Mouse (Mus musculus): ENCODE measurements around the gene Mindy1. TPM values are rescaled to one million over a fixed set of nuclear protein-coding genes. Genes with fewer than 3 reads are reported as not detected.

The Mindy1 gene
- polyA plus RNA-seq, 1 experiment = 60.3 TPM

GRCm38 (mm10) chr3:95250783-95251424, 30.2 kb upstream of the Mindy1 start, which contains the start of gene Bnipl:
Bnipl (minus strand) TSS chr3:95251193.
- TF ChIP-seq CTCF (IDR thresholded peaks at IDR 0.05; ENCODE audit: control insufficient read depth, insufficient read depth, insufficient replicate concordance, low read depth, low read length) = no peak
- TF ChIP-seq POLR2A (IDR thresholded peaks at IDR 0.05; ENCODE audit: control insufficient read depth, low read depth, low read length) = no peak
- no peaks in the 10 kb centered on the region for H3K36me3 ChIP-seq (ENCODE audit: control insufficient read depth, insufficient read depth, low read length)
- H3K27me3 ChIP-seq (ENCODE audit: control insufficient read depth, insufficient read depth, low read length) = no peaks in the 10 kb centered on the region
- peaks cover 6% of the 10 kb centered on the region for H3K4me1 ChIP-seq (ENCODE audit: control insufficient read depth, insufficient read depth, low read length)
- H3K27ac ChIP-seq (ENCODE audit: control insufficient read depth, insufficient read depth, low read depth, low read length) = no peak within 1 kb of the TSS; the same call in 1 of the 2 replicates
- H3K4me3 ChIP-seq (ENCODE audit: control insufficient read depth, low read depth, low read length) = no peak within 1 kb of the TSS

GRCm38 (mm10) chr3:95256931-95257330, 24.2 kb upstream of the Mindy1 start:
- Histone ChIP-seq H3K27me3 (ENCODE audit: control insufficient read depth, insufficient read depth, low read length) (no peaks in the 10 kb centered on the region), H3K4me1 (ENCODE audit: control insufficient read depth, insufficient read depth, low read length) (no peaks in the 10 kb centered on the region), H3K4me3 (ENCODE audit: control insufficient read depth, low read depth, low read length) (no peak overlapping the region), H3K36me3 (ENCODE audit: control insufficient read depth, insufficient read depth, low read length) (no peaks in the 10 kb centered on the region; the same call in 1 of the 2 replicates), H3K27ac (ENCODE audit: control insufficient read depth, insufficient read depth, low read depth, low read length) (no peak overlapping the region)
- TF ChIP-seq CTCF (IDR thresholded peaks at IDR 0.05; ENCODE audit: control insufficient read depth, insufficient read depth, insufficient replicate concordance, low read depth, low read length) = no peak
- no peak for TF ChIP-seq POLR2A (IDR thresholded peaks at IDR 0.05; ENCODE audit: control insufficient read depth, low read depth, low read length)

GRCm38 (mm10) chr3:95261975-95262374, 19.2 kb upstream of the Mindy1 start:
- no peaks in the 10 kb centered on the region; the same call in 1 of the 2 replicates for H3K4me1 ChIP-seq (ENCODE audit: control insufficient read depth, insufficient read depth, low read length)
- H3K36me3 ChIP-seq (ENCODE audit: control insufficient read depth, insufficient read depth, low read length) = no peaks in the 10 kb centered on the region; the same call in 1 of the 2 replicates
- TF ChIP-seq CTCF (IDR thresholded peaks at IDR 0.05; ENCODE audit: control insufficient read depth, insufficient read depth, insufficient replicate concordance, low read depth, low read length) (no peak), POLR2A (IDR thresholded peaks at IDR 0.05; ENCODE audit: control insufficient read depth, low read depth, low read length) (no peak)
- no peak overlapping the region for H3K4me3 ChIP-seq (ENCODE audit: control insufficient read depth, low read depth, low read length)
- H3K27ac ChIP-seq (ENCODE audit: control insufficient read depth, insufficient read depth, low read depth, low read length) = no peak overlapping the region
- H3K27me3 ChIP-seq (ENCODE audit: control insufficient read depth, insufficient read depth, low read length) = no peaks in the 10 kb centered on the region

- H3K27ac ChIP-seq (ENCODE audit: control insufficient read depth, insufficient read depth, low read depth, low read length) = no peak overlapping the region; the same call in 1 of the 2 replicates
- H3K4me3 ChIP-seq (ENCODE audit: control insufficient read depth, low read depth, low read length) = no peak overlapping the region
- no peaks in the 10 kb centered on the region; the same call in none of the 2 replicates for H3K4me1 ChIP-seq (ENCODE audit: control insufficient read depth, insufficient read depth, low read length)
Observed at GRCm38 (mm10) chr3:95263089-95263739, 17.9 kb upstream of the Mindy1 start.

GRCm38 (mm10) chr3:95264724-95265123, 16.4 kb upstream of the Mindy1 start:
- TF ChIP-seq CTCF (IDR thresholded peaks at IDR 0.05; ENCODE audit: control insufficient read depth, insufficient read depth, insufficient replicate concordance, low read depth, low read length) (no peak), POLR2A (IDR thresholded peaks at IDR 0.05; ENCODE audit: control insufficient read depth, low read depth, low read length) (no peak)
- no peak overlapping the region for H3K27ac ChIP-seq (ENCODE audit: control insufficient read depth, insufficient read depth, low read depth, low read length)
- H3K36me3 ChIP-seq (ENCODE audit: control insufficient read depth, insufficient read depth, low read length) = no peaks in the 10 kb centered on the region
- H3K4me1 ChIP-seq (ENCODE audit: control insufficient read depth, insufficient read depth, low read length) = no peaks in the 10 kb centered on the region; the same call in none of the 2 replicates
- no peaks in the 10 kb centered on the region for H3K27me3 ChIP-seq (ENCODE audit: control insufficient read depth, insufficient read depth, low read length)
- no peak overlapping the region for H3K4me3 ChIP-seq (ENCODE audit: control insufficient read depth, low read depth, low read length)

More at GRCm38 (mm10) chr3:95263089-95263739, 17.9 kb upstream of the Mindy1 start:
- H3K27me3 ChIP-seq (ENCODE audit: control insufficient read depth, insufficient read depth, low read length) = no peaks in the 10 kb centered on the region
- H3K36me3 ChIP-seq (ENCODE audit: control insufficient read depth, insufficient read depth, low read length) = no peaks in the 10 kb centered on the region
- TF ChIP-seq CTCF (IDR thresholded peaks at IDR 0.05; ENCODE audit: control insufficient read depth, insufficient read depth, insufficient replicate concordance, low read depth, low read length) (peak; percentile 47; the same call in 1 of the 2 replicates), POLR2A (IDR thresholded peaks at IDR 0.05; ENCODE audit: control insufficient read depth, low read depth, low read length) (no peak)

GRCm38 (mm10) chr3:95266052-95266451, 15.1 kb upstream of the Mindy1 start:
- Histone ChIP-seq H3K27me3 (ENCODE audit: control insufficient read depth, insufficient read depth, low read length) (no peaks in the 10 kb centered on the region), H3K36me3 (ENCODE audit: control insufficient read depth, insufficient read depth, low read length) (no peaks in the 10 kb centered on the region), H3K4me1 (ENCODE audit: control insufficient read depth, insufficient read depth, low read length) (no peaks in the 10 kb centered on the region; the same call in none of the 2 replicates), H3K27ac (ENCODE audit: control insufficient read depth, insufficient read depth, low read depth, low read length) (no peak overlapping the region), H3K4me3 (ENCODE audit: control insufficient read depth, low read depth, low read length) (no peak overlapping the region)
- no peak for TF ChIP-seq CTCF (IDR thresholded peaks at IDR 0.05; ENCODE audit: control insufficient read depth, insufficient read depth, insufficient replicate concordance, low read depth, low read length)
- no peak for TF ChIP-seq POLR2A (IDR thresholded peaks at IDR 0.05; ENCODE audit: control insufficient read depth, low read depth, low read length)

- H3K27ac ChIP-seq (ENCODE audit: control insufficient read depth, insufficient read depth, low read depth, low read length) = 0 out of 2 replicates have a peak overlapping the region, but pooled peaks have one; percentile 24
- no peaks in the 10 kb centered on the region; the same call in none of the 2 replicates for H3K4me1 ChIP-seq (ENCODE audit: control insufficient read depth, insufficient read depth, low read length)
- H3K4me3 ChIP-seq (ENCODE audit: control insufficient read depth, low read depth, low read length) = no peak overlapping the region
- H3K36me3 ChIP-seq (ENCODE audit: control insufficient read depth, insufficient read depth, low read length) = no peaks in the 10 kb centered on the region
- no peak for TF ChIP-seq CTCF (IDR thresholded peaks at IDR 0.05; ENCODE audit: control insufficient read depth, insufficient read depth, insufficient replicate concordance, low read depth, low read length)
- no peak for TF ChIP-seq POLR2A (IDR thresholded peaks at IDR 0.05; ENCODE audit: control insufficient read depth, low read depth, low read length)
- no peaks in the 10 kb centered on the region for H3K27me3 ChIP-seq (ENCODE audit: control insufficient read depth, insufficient read depth, low read length)
Observed at GRCm38 (mm10) chr3:95267855-95268254, 13.3 kb upstream of the Mindy1 start.
